Mouse (Mus musculus) skeletal muscle tissue, postnatal 0 days (tissue): Measurements from ENCODE around the gene Sval1. TPM values are rescaled to one million over a fixed set of nuclear protein-coding genes. Genes with fewer than 3 reads are reported as not detected.

Experiments used
- polyA plus RNA-seq: library from polyadenylated mRNA; unstranded; fragments of >200 nt; fragmentation: Nextera tagmentation; extraction: Ambion mirVana; gene quantifications from 2 replicates; pipeline ENCODE4 v1.2.1, GENCODE M21; 2015

The Sval1 gene
- not detected in 2 replicates for polyA plus RNA-seq

GRCm38 (mm10) chr6:41951330-41951729 lies at the start of gene Sval1:
TSS of gene Sval1 (plus strand) at chr6:41951630.

DNA sequence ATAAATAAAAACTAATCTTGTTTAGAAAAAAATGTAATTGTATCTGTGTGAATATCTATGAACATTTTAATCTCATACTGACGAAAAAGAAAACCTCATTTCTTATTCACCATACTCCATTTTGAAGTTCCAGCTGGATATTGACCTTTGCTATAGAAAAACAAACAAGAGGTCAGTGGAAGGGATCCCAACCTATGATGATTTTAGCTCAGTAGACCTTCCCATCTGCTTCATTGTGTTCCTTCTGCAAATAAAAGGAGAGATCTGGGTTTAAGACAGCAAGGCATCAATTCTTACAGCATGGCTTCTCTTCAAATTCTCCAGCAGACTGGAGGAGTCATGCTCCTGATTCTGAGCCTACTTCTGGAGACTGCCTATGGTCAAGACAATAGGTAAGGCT lies 16.4 kb downstream of the Sval1 start, which contains the start of gene Sval3:
Sval3 (plus strand) TSS at position 301 of the 400 bp plus-strand sequence.

Other genes with a start within 250 kb of the Sval1 start
- 0.23 TPM in 1 of 2 replicates, not detected in the other for gene Kel, start 247.3 kb upstream of the Sval1 start, polyA plus RNA-seq
- gene Olfr459, start 176.5 kb upstream of the Sval1 start, polyA plus RNA-seq: not detected in 2 replicates
- not detected in 2 replicates for gene Pip, start 104.1 kb upstream of the Sval1 start, polyA plus RNA-seq
- not detected in 2 replicates for gene Sval2, start 98.6 kb upstream of the Sval1 start, polyA plus RNA-seq
- not detected in 2 replicates for gene Sval3, start 16.5 kb downstream of the Sval1 start, polyA plus RNA-seq
- not detected in 2 replicates for gene Sva, start 86.8 kb downstream of the Sval1 start, polyA plus RNA-seq
- not detected in 2 replicates for gene Tas2r139, start 189.3 kb downstream of the Sval1 start, polyA plus RNA-seq